Mouse (Mus musculus) heart, postnatal 0 days (tissue): Measurements from ENCODE around the gene Rsph9. TPM values are rescaled to one million over a fixed set of nuclear protein-coding genes. Genes with fewer than 3 reads are reported as not detected.

Experiments
- ATAC-seq: fragments of 200-750 bp; cut with Nextera tagmentation; 2 replicates; pipeline ENCODE4 v1.8.0; 2017; ENCODE audit warnings: low read depth, moderate number of reproducible peaks, moderate library complexity; ENCODE audit not compliant: insufficient read depth
- DNase-seq: peaks from one replicate; pipeline ENCODE4 v3.0.0-alpha.2; 2016; ENCODE audit warnings: low spot score
- H3K27ac ChIP-seq: fragments of 300-500 bp; sonication (generic); 2 replicates; pipeline ENCODE4 v1.5.1; 2014; ENCODE audit warnings: low read depth, mild to moderate bottlenecking
- H3K27me3 ChIP-seq: fragments of 300-500 bp; sonication (generic); 2 replicates; pipeline ENCODE4 v1.6.1; 2014; ENCODE audit warnings: low read length, mixed read lengths; ENCODE audit not compliant: control insufficient read depth, insufficient read depth
- H3K36me3 ChIP-seq: fragments of 300-500 bp; sonication (generic); replicated peaks from 2 replicates; pipeline ENCODE4 v1.6.1; 2014; ENCODE audit warnings: low read length, mixed read lengths; ENCODE audit not compliant: control insufficient read depth, insufficient read depth
- H3K4me1 ChIP-seq: fragments of 300-500 bp; sonication (generic); 2 replicates; pipeline ENCODE4 v1.6.1; 2014; ENCODE audit warnings: antibody characterized with exemption; ENCODE audit not compliant: control insufficient read depth, insufficient read depth
- H3K4me2 ChIP-seq: fragments of 300-500 bp; sonication (generic); 2 replicates; pipeline ENCODE4 v1.6.1; 2014; ENCODE audit warnings: low read depth, mild to moderate bottlenecking, low read length, moderate library complexity
- H3K4me3 ChIP-seq: fragments of 300-500 bp; sonication (generic); 2 replicates; pipeline ENCODE4 v1.5.1; 2014; ENCODE audit warnings: low read depth, low read length
- H3K9ac ChIP-seq: fragments of 300-500 bp; sonication (generic); replicated peaks from 2 replicates; pipeline ENCODE4 v1.6.1; 2014; ENCODE audit warnings: low read depth, low read length, mixed read lengths
- H3K9me3 ChIP-seq: fragments of 300-500 bp; sonication (generic); replicated peaks from 2 replicates; pipeline ENCODE4 v1.6.1; 2016; ENCODE audit warnings: low read length; ENCODE audit not compliant: control insufficient read depth
- CTCF ChIP-seq: IDR thresholded peaks from 2 replicates; pipeline ENCODE4 v1.5.1; 2016; ENCODE audit warnings: antibody characterized with exemption, control low read depth, low read depth
- EP300 ChIP-seq: IDR thresholded peaks from 2 replicates; pipeline ENCODE4 v1.6.1; 2016; ENCODE audit warnings: antibody characterized with exemption, low read depth
- WGBS: fragments of 180-500 bp; shearing (Covaris S2); extraction: QIAGEN DNeasy Blood & Tissue Kit; methylation state at CpG from one replicate; pipeline ENCODE4 v1.1.7; 2014; 5-methylcytosine and 5-hydroxymethylcytosine counted together
- polyA plus RNA-seq: library from polyadenylated mRNA; unstranded; fragments of >200 nt; fragmentation: Nextera tagmentation; extraction: Ambion mirVana; gene quantifications from 2 replicates; pipeline ENCODE4 v1.2.1, GENCODE M21; 2015
- total RNA-seq: library from RNA; depleted of rRNA; stranded (reverse); fragments of >200 nt; gene quantifications from 2 replicates; pipeline ENCODE4 v1.2.3, GENCODE M21; 2014; ENCODE audit warnings: low replicate concordance; rRNA removed

The Rsph9 gene
- 0.27 and 4.5 TPM in 2 replicates for total RNA-seq
- polyA plus RNA-seq = 4.2 and 4.7 TPM in 2 replicates

GRCm38 (mm10) chr17:46143578-46144423 is at the start of gene Rsph9:
Gene Rsph9, minus strand, starts transcription at chr17:46144216.
- Histone ChIP-seq H3K4me2 (peak within 1 kb of the TSS; percentile 62), H3K4me3 (peak within 1 kb of the TSS; percentile 43), H3K27me3 (no peaks in the 10 kb centered on the region), H3K36me3 (peaks cover 23% of the 10 kb centered on the region), H3K9me3 (no peaks in the 10 kb centered on the region), H3K4me1 (peaks cover 6% of the 10 kb centered on the region; the same call in 1 of the 2 replicates), H3K9ac (peak within 1 kb of the TSS; percentile 22; the same call in 1 of the 2 replicates), H3K27ac (no peak within 1 kb of the TSS)
- WGBS = 6% methylated on average over 37 of the region's 37 CpGs
- no peak for TF ChIP-seq CTCF
- ATAC-seq = peak; percentile 91
- peak; percentile 85 for DNase-seq

- no peaks in the 10 kb centered on the region for H3K4me1 ChIP-seq
- peaks cover 76% of the 10 kb centered on the region for H3K36me3 ChIP-seq
- no peaks in the 10 kb centered on the region for H3K27me3 ChIP-seq
- WGBS = 90% methylated on average over 2 of the region's 2 CpGs
- DNase-seq (no peak), ATAC-seq (no peak)
- no peak overlapping the region for H3K9ac ChIP-seq
- H3K4me2 ChIP-seq = no peak overlapping the region
- H3K4me3 ChIP-seq = no peak overlapping the region
- no peak for TF ChIP-seq CTCF
- TF ChIP-seq EP300 = no peak
- H3K27ac ChIP-seq = no peak overlapping the region
- no peaks in the 10 kb centered on the region for H3K9me3 ChIP-seq
These were observed 44.8 kb upstream of the Rsph9 start for GRCm38 (mm10) chr17:46188829-46189228.

- Histone ChIP-seq H3K27ac (no peak overlapping the region), H3K9ac (no peak overlapping the region), H3K27me3 (no peaks in the 10 kb centered on the region), H3K4me3 (no peak overlapping the region), H3K4me2 (no peak overlapping the region), H3K36me3 (peaks cover 93% of the 10 kb centered on the region), H3K4me1 (no peaks in the 10 kb centered on the region), H3K9me3 (no peaks in the 10 kb centered on the region)
- DNase-seq (no peak), ATAC-seq (no peak)
- TF ChIP-seq EP300 = no peak
- TF ChIP-seq CTCF = peak; percentile 25; the same call in 1 of the 2 replicates
- 88% methylated on average over 4 of the region's 4 CpGs for WGBS
These were observed 38.3 kb upstream of the Rsph9 start for GRCm38 (mm10) chr17:46182273-46182672.

GRCm38 (mm10) chr17:46170538-46170937 is 26.5 kb upstream of the Rsph9 start:
- WGBS = 82% methylated on average over 3 of the region's 3 CpGs
- peaks cover 78% of the 10 kb centered on the region for H3K36me3 ChIP-seq
- no peak for DNase-seq

GRCm38 (mm10) chr17:46168768-46169167 is 24.8 kb upstream of the Rsph9 start:
- DNase-seq = no peak
- Histone ChIP-seq H3K4me3 (no peak overlapping the region), H3K4me2 (no peak overlapping the region), H3K27ac (peak overlapping the region; percentile 57), H3K9ac (no peak overlapping the region), H3K36me3 (peaks cover 85% of the 10 kb centered on the region), H3K4me1 (peaks cover 15% of the 10 kb centered on the region), H3K27me3 (no peaks in the 10 kb centered on the region), H3K9me3 (no peaks in the 10 kb centered on the region)
- 44% methylated on average over 5 of the region's 5 CpGs for WGBS
- TF ChIP-seq EP300 (no peak), CTCF (no peak)
- ATAC-seq = no peak

More at GRCm38 (mm10) chr17:46170538-46170937, 26.5 kb upstream of the Rsph9 start:
- no peak overlapping the region for H3K4me3 ChIP-seq
- no peak for ATAC-seq
- H3K27ac ChIP-seq = no peak overlapping the region
- no peak overlapping the region for H3K4me2 ChIP-seq
- H3K27me3 ChIP-seq = no peaks in the 10 kb centered on the region
- no peak overlapping the region for H3K9ac ChIP-seq
- no peaks in the 10 kb centered on the region for H3K9me3 ChIP-seq
- TF ChIP-seq EP300 (no peak), CTCF (peak; percentile 61)
- H3K4me1 ChIP-seq = peaks cover 15% of the 10 kb centered on the region
